Mouse (Mus musculus) forebrain, embryonic 12.5 days (tissue): ENCODE data around the gene Tmem184b. TPM values are rescaled to one million over a fixed set of nuclear protein-coding genes. Genes with fewer than 3 reads are reported as not detected.
A peak's percentile ranks its signal among the peaks of the same experiment; 100 is the strongest.

Experiments used
- ATAC-seq: fragments of 200-750 bp; cut with Nextera tagmentation; 2 replicates; pipeline ENCODE4 v1.8.0; 2017; ENCODE audit warnings: moderate TSS enrichment; ENCODE audit not compliant: low FRiP score
- H3K27ac ChIP-seq: fragments of 300-500 bp; sonication (generic); 2 replicates; pipeline ENCODE4 v1.5.1; 2016; ENCODE audit warnings: mild to moderate bottlenecking
- H3K27me3 ChIP-seq: fragments of 300-500 bp; sonication (generic); 2 replicates; pipeline ENCODE4 v1.6.1; 2016; ENCODE audit warnings: mild to moderate bottlenecking
- H3K36me3 ChIP-seq: fragments of 300-500 bp; sonication (generic); replicated peaks from 2 replicates; pipeline ENCODE4 v1.6.1; 2016; ENCODE audit warnings: mild to moderate bottlenecking
- H3K4me1 ChIP-seq: fragments of 300-500 bp; sonication (generic); 2 replicates; pipeline ENCODE4 v1.6.1; 2016
- H3K4me2 ChIP-seq: fragments of 300-500 bp; sonication (generic); 2 replicates; pipeline ENCODE4 v1.6.1; 2016; ENCODE audit warnings: mild to moderate bottlenecking, moderate library complexity
- H3K4me3 ChIP-seq: fragments of 300-500 bp; sonication (generic); replicated peaks from 2 replicates; pipeline ENCODE4 v1.5.1; 2016; ENCODE audit warnings: mild to moderate bottlenecking
- H3K9ac ChIP-seq: fragments of 300-500 bp; sonication (generic); 2 replicates; pipeline ENCODE4 v1.6.1; 2016; ENCODE audit warnings: mild to moderate bottlenecking
- H3K9me3 ChIP-seq: fragments of 300-500 bp; sonication (generic); 2 replicates; pipeline ENCODE4 v1.6.1; 2016
- WGBS: fragments of 180-500 bp; shearing (Covaris S2); methylation state at CpG from one replicate; pipeline ENCODE4 v1.1.7; 2016; 5-methylcytosine and 5-hydroxymethylcytosine counted together
- polyA plus RNA-seq: library from polyadenylated mRNA; unstranded; fragments of >200 nt; fragmentation: Nextera tagmentation; extraction: Ambion mirVana; gene quantifications from 2 replicates; pipeline ENCODE4 v1.2.1, GENCODE M21; 2016

The Tmem184b gene
- polyA plus RNA-seq, 1 experiment from 2014 or later = 43.6 TPM

DNA sequence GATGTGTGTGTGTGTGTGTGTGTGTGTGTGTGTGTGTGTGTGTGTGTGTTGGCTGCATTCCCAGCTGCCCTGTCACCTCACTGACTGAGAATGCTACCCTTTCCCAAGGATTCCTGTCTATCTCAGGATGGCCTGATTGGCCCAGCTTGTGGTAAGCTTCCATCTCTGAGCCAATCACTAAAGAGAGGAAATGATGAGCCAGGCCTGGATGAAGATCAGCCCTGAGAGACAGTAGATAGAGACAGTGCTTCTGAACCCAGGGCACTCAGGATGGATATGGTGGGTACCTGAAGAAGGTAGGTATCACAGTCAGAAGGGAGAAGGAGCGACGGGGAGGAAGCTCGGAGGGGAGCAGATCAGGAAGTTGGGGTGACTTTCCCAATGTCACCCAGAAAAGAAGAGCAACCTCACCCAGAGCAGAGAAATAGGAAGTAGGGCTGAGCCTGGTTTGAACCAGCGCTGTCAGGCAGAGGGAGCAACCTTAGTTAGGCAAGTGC, 5.8 kb upstream of the Tmem184b start:
- no peak for ATAC-seq
- WGBS = 92% methylated on average over 4 of the region's 4 CpGs
- no peak overlapping the region for H3K9ac ChIP-seq
- H3K36me3 ChIP-seq = no peaks in the 10 kb centered on the region
- no peak overlapping the region for H3K4me2 ChIP-seq
- H3K4me3 ChIP-seq = no peak overlapping the region
- no peaks in the 10 kb centered on the region for H3K4me1 ChIP-seq
- H3K27ac ChIP-seq = no peak overlapping the region
- no peaks in the 10 kb centered on the region for H3K9me3 ChIP-seq
- H3K27me3 ChIP-seq = peaks cover 15% of the 10 kb centered on the region

GRCm38 (mm10) chr15:79406564-79406963, 3.2 kb upstream of the Tmem184b start:
- peaks cover 18% of the 10 kb centered on the region for H3K27me3 ChIP-seq
- H3K4me1 ChIP-seq = peaks cover 17% of the 10 kb centered on the region
- H3K27ac ChIP-seq = no peak overlapping the region
- H3K9ac ChIP-seq = no peak overlapping the region
- no peak for ATAC-seq
- 89% methylated on average over 4 of the region's 4 CpGs for WGBS
- no peak overlapping the region for H3K4me2 ChIP-seq
- no peak overlapping the region for H3K4me3 ChIP-seq
- H3K36me3 ChIP-seq = no peaks in the 10 kb centered on the region
- H3K9me3 ChIP-seq = no peaks in the 10 kb centered on the region

DNA sequence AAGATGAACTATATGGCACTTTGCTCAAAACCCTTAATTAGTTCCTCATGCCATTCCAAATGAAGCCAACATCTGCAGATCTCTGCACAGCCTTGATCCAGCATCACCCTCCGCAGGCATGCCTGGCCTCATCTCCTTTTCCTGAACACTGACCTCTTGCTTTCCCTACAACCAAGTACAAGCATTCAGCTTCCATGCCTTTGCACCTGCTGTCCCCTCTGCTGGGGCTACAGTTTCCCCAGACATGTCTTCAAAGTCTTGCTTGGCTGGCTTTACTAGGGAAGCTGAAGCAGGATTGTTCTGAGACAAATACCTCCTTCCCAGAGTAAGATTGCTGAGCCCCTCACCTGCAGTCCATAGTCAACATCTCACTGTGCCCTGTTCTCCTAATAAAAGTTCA, 908 bp upstream of the Tmem184b start:
- H3K4me1 ChIP-seq = peaks cover 37% of the 10 kb centered on the region
- H3K27ac ChIP-seq = no peak overlapping the region
- H3K4me3 ChIP-seq = no peak overlapping the region
- peaks cover 18% of the 10 kb centered on the region for H3K27me3 ChIP-seq
- ATAC-seq = no peak
- 75% methylated on average over 1 of the region's 1 CpGs for WGBS
- no peak overlapping the region for H3K4me2 ChIP-seq
- H3K36me3 ChIP-seq = no peaks in the 10 kb centered on the region
- H3K9me3 ChIP-seq = no peaks in the 10 kb centered on the region
- no peak overlapping the region for H3K9ac ChIP-seq

DNA sequence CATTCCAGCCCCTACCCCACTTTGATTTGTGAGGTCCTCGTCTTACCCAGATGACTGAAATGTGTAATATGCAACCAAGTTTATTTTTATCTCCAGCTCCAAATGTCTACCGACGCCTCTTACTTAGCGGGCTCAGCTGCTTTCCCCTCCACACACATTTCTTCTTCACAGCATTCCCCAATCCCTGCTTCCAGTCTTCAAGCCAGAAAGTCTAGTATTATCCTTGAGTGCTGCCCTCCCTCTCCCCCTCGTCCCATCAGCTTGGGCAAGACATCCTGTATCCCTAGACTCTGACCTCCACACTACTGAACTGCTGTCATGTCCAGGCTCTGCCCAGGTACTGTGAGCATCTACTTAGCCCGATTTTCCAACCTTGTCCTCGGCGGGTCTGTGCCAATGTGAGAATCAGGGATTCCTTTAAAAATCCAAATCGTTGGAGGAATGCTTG, 418 bp upstream of the Tmem184b start:
- ATAC-seq = no peak
- Histone ChIP-seq H3K4me3 (peak overlapping the region; percentile 92), H3K4me2 (peak overlapping the region; percentile 91), H3K4me1 (peaks cover 38% of the 10 kb centered on the region), H3K27ac (no peak overlapping the region), H3K9ac (peak overlapping the region; percentile 94), H3K27me3 (peaks cover 18% of the 10 kb centered on the region), H3K9me3 (no peaks in the 10 kb centered on the region), H3K36me3 (no peaks in the 10 kb centered on the region)
- WGBS = 16% methylated on average over 9 of the region's 9 CpGs

DNA sequence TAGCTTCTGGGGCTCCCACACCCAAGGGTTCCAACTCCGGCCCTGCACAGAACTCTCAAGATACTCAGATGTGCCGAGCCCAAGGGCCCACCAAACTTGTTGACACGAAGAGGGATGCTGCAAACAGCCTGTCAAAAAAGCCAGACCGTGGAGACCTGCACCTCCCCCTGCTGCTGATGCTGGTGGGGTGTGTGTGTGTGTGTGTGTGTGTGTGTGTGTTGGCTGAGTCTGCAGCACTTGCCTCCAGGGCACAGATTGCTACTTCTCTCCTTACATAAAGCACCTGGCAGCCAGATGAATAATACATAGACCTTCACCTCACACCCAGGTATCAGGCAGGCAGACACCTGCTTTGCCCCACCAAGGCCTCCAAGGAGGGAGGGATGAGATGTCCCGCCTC, 1.2 kb downstream of the Tmem184b start:
- peak overlapping the region; percentile 94 for H3K9ac ChIP-seq
- H3K4me3 ChIP-seq = peak overlapping the region; percentile 92
- peaks cover 18% of the 10 kb centered on the region for H3K27me3 ChIP-seq
- WGBS = 22% methylated on average over 5 of the region's 5 CpGs
- 0 out of 2 replicates have a peak, but pooled peaks have one; percentile 5 for ATAC-seq
- H3K4me2 ChIP-seq = peak overlapping the region; percentile 91
- no peak overlapping the region for H3K27ac ChIP-seq
- peaks cover 38% of the 10 kb centered on the region for H3K4me1 ChIP-seq
- H3K36me3 ChIP-seq = peaks cover 4% of the 10 kb centered on the region
- no peaks in the 10 kb centered on the region for H3K9me3 ChIP-seq

DNA sequence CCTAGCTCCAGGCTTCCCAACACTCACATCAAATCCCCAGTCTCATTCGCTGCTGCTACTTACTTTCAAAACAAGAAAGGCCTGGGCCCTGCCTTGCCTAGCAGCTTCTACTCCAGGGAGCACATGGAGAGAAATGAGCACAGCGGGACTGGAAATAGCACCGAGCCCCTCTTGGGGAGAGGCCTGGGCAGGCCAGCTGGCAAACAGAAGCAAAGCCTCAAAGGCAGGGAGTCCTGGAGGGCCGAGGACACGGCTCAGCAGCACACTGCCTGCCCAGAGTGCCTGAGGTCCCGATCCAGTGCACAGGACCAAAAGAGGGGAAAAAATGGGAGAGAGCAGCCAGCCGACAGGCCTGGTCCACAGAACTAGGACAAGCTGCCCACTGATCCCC, 2.4 kb downstream of the Tmem184b start:
- Histone ChIP-seq H3K27me3 (peaks cover 18% of the 10 kb centered on the region), H3K4me2 (peak overlapping the region; percentile 8; the same call in 1 of the 2 replicates), H3K36me3 (peaks cover 10% of the 10 kb centered on the region), H3K9me3 (no peaks in the 10 kb centered on the region), H3K4me1 (peaks cover 38% of the 10 kb centered on the region), H3K27ac (no peak overlapping the region), H3K4me3 (no peak overlapping the region), H3K9ac (peak overlapping the region; percentile 44)
- no peak for ATAC-seq
- 57% methylated on average over 7 of the region's 7 CpGs for WGBS

DNA sequence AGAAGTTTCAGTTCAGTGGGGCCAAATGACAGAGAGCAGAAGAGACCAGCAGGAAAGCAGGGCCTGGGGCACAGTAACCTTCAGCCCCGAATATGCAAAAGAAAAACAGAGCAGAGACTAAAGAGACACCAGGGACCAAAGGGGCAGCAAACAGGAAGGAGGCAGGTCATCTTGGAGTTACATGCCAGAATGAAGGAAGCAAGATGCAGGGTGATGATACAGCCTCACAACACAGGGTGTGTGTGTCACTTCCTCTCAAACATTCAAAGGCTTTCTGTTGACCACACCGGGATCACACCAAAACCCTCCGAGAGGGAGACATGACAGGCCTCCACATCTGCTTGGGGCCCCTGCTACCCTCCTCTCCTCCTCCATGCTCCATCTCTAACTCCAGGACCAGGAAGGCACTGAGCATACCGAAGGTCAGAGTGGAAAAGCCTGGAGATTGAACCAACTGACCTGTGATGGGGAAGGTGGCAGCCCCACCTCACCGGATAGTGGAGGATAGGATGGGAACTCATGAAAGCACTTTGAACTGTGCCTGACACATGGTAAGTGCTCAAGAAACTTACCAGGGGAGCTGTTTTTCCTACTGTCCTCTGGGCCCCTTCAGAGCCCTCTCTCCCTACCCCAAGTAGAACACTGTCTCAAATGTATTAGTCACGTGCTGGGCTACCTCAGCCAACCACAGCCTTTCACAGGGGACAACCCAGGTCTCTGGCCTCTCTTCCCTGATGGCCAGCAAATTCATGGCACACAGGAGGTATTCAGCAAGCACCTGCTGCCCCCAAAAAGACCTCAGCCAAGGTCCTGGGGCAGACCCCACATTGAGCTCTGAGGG, 3.0 kb downstream of the Tmem184b start:
- no peak for ATAC-seq
- peaks cover 38% of the 10 kb centered on the region for H3K4me1 ChIP-seq
- no peak overlapping the region for H3K4me3 ChIP-seq
- no peak overlapping the region for H3K27ac ChIP-seq
- H3K9ac ChIP-seq = no peak overlapping the region; the same call in 1 of the 2 replicates
- H3K36me3 ChIP-seq = peaks cover 11% of the 10 kb centered on the region
- no peaks in the 10 kb centered on the region for H3K9me3 ChIP-seq
- peak overlapping the region; percentile 8; the same call in 1 of the 2 replicates for H3K4me2 ChIP-seq
- 86% methylated on average over 6 of the region's 6 CpGs for WGBS
- H3K27me3 ChIP-seq = peaks cover 15% of the 10 kb centered on the region

DNA sequence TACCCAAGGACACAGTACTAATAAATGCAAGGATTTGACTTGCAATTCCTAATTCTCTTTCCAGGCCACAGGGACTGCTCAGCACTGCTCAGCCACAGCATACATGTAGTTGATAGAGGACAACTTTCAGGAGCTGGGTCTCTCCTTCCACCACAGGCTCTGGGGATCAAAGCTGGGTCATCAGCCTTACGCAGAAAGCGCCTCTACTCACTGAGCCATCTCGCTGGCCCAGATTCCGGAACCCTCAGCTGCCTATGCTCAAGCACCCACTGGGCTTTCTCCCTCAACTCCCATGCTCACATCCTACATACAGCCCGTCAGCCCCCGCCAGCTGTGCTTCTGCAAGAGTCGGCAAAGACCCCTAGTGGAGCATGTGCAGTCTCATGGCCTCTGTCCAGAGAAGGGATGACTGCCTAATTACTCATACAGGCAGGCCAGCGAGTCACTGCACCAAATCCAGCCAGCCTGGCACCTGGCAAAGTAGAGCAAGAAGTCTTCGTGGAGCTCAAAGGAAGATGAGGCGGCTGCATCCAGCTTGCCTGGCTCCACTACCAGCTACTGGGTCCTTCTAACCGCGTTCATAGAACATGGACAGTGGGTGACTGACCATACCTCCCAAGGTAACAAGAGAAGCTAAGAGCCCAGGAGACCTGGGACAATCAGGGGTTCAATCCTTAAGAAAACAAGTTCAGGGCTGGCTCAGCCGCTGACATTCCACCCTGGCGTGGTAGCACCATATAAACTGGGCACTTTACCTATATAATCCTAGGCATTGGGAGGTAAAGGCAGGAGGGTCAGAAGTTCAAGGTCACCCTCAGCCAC, 3.9 kb downstream of the Tmem184b start:
- H3K9me3 ChIP-seq = no peaks in the 10 kb centered on the region
- no peak overlapping the region for H3K4me2 ChIP-seq
- ATAC-seq = no peak
- peaks cover 40% of the 10 kb centered on the region for H3K4me1 ChIP-seq
- no peak overlapping the region for H3K27ac ChIP-seq
- no peak overlapping the region for H3K4me3 ChIP-seq
- WGBS = 91% methylated on average over 14 of the region's 14 CpGs
- no peak overlapping the region for H3K9ac ChIP-seq
- peaks cover 11% of the 10 kb centered on the region for H3K36me3 ChIP-seq
- peaks cover 6% of the 10 kb centered on the region for H3K27me3 ChIP-seq

GRCm38 (mm10) chr15:79396736-79397135, 6.6 kb downstream of the Tmem184b start:
- Histone ChIP-seq H3K9ac (no peak overlapping the region), H3K9me3 (no peaks in the 10 kb centered on the region), H3K27me3 (no peaks in the 10 kb centered on the region), H3K36me3 (peaks cover 11% of the 10 kb centered on the region), H3K4me2 (no peak overlapping the region), H3K4me3 (no peak overlapping the region), H3K27ac (no peak overlapping the region), H3K4me1 (peaks cover 48% of the 10 kb centered on the region)
- ATAC-seq = no peak
- WGBS = 90% methylated on average over 11 of the region's 11 CpGs

- Histone ChIP-seq H3K36me3 (peaks cover 11% of the 10 kb centered on the region), H3K4me3 (no peak overlapping the region), H3K4me1 (peaks cover 39% of the 10 kb centered on the region), H3K9me3 (no peaks in the 10 kb centered on the region), H3K9ac (no peak overlapping the region), H3K27me3 (no peaks in the 10 kb centered on the region), H3K4me2 (no peak overlapping the region), H3K27ac (no peak overlapping the region)
- WGBS = 86% methylated on average over 6 of the region's 6 CpGs
- ATAC-seq = no peak
Measured at GRCm38 (mm10) chr15:79395281-79395680, 8.1 kb downstream of the Tmem184b start.

- H3K4me3 ChIP-seq = no peak overlapping the region
- no peak overlapping the region for H3K27ac ChIP-seq
- H3K27me3 ChIP-seq = no peaks in the 10 kb centered on the region
- H3K36me3 ChIP-seq = peaks cover 11% of the 10 kb centered on the region
- no peak for ATAC-seq
- no peak overlapping the region for H3K4me2 ChIP-seq
- H3K9ac ChIP-seq = no peak overlapping the region
- WGBS = 82% methylated on average over 4 of the region's 4 CpGs
- H3K4me1 ChIP-seq = peaks cover 35% of the 10 kb centered on the region
- H3K9me3 ChIP-seq = no peaks in the 10 kb centered on the region
Measured at GRCm38 (mm10) chr15:79394842-79395241, 8.5 kb downstream of the Tmem184b start.

- H3K27ac ChIP-seq = no peak overlapping the region
Measured at GRCm38 (mm10) chr15:79393101-79393500, 10.3 kb downstream of the Tmem184b start.

More at GRCm38 (mm10) chr15:79393101-79393500, 10.3 kb downstream of the Tmem184b start:
- H3K9me3 ChIP-seq = no peaks in the 10 kb centered on the region
- no peaks in the 10 kb centered on the region for H3K27me3 ChIP-seq
- no peak overlapping the region for H3K4me2 ChIP-seq
- H3K36me3 ChIP-seq = peaks cover 11% of the 10 kb centered on the region
- 74% methylated on average over 6 of the region's 6 CpGs for WGBS
- H3K4me1 ChIP-seq = peaks cover 30% of the 10 kb centered on the region
- no peak overlapping the region for H3K4me3 ChIP-seq
- no peak overlapping the region for H3K9ac ChIP-seq
- ATAC-seq = no peak
